Mouse (Mus musculus): ENCODE measurements at regions not wholly inside any gene's neighbourhood (a gene's known extent, or its start where the extent isn't known, plus 50 kb on each side); places are given as distances from the start of the nearest gene placed in this dataset.

DNA sequence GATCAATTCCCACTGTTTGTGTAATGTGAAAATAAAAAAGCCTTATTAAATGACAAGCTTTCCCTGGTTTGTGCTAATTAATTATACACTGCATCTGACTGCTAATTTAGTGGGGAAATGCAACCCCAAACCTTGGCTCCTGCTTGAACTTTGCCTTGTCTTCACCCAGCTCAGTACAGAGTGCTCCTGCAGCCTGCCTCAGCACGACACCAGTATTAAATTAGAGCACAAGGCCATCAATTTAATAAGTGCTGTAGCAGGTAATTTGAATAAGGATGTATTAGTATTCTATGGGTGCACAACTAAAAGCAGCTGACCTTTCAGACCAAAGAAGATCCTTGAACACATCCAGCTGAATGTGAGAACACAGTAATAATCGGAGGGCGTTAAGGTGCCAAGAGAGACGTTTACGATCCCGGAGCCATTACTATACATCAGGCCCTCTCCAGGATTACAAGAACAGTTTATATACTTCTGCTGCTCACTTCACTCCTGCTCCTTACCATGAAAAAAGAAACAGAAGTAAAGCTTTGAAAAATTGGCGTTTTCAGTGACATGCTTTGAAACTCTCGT, 230.1 kb upstream of the Arrdc3 start:
- dilution Hi-C loops (cut with MboI; ENCODE audit: extremely low pct_ligation_motif_present, extremely low pct_unique_long_range_greater_than_20kb, low sequenced_read_pairs) (no loop called here), in situ Hi-C loops (cut with MboI; ENCODE audit: low pct_ligation_motif_present, low pct_unique_long_range_greater_than_20kb, low sequenced_read_pairs) (no loop called here)
- no peaks in the 10 kb centered on the region for H3K27me3 ChIP-seq (replicated peaks)

GRCm38 (mm10) chr13:80666186-80666713, 216.9 kb upstream of the Arrdc3 start:
- TF ChIP-seq UBTF (IDR thresholded peaks at IDR 0.05; ENCODE audit: low read depth, low read length) = no peak
- no peak for TF ChIP-seq MXI1 (IDR thresholded peaks at IDR 0.05; ENCODE audit: low read depth, low read length)
- TF ChIP-seq RCOR1 (conservative IDR thresholded peaks at IDR 0.05; ENCODE audit: low read depth, low read length) = no peak
- TF ChIP-seq EP300 (IDR thresholded peaks at IDR 0.05; ENCODE audit: low read length) = no peak
- TF ChIP-seq RAD21 (IDR thresholded peaks at IDR 0.05; ENCODE audit: low read depth, low read length) = no peak
- no peak for TF ChIP-seq USF2 (conservative IDR thresholded peaks at IDR 0.05; ENCODE audit: low read depth, low read length)
- TF ChIP-seq CHD1 (IDR thresholded peaks at IDR 0.05; ENCODE audit: low read depth, low read length) = no peak
- TF ChIP-seq ELF1 (IDR thresholded peaks at IDR 0.05; ENCODE audit: low read depth, low read length) = no peak
- no peak for TF ChIP-seq POLR2AphosphoS2 (IDR thresholded peaks at IDR 0.05; ENCODE audit: low read depth, low read length)
- TF ChIP-seq PAX5 (IDR thresholded peaks at IDR 0.05; ENCODE audit: low read length) = no peak
- TF ChIP-seq TBP (conservative IDR thresholded peaks at IDR 0.05; ENCODE audit: low read depth, low read length) = no peak
- no peak for TF ChIP-seq MYC (IDR thresholded peaks at IDR 0.05; ENCODE audit: low read depth, low read length)
- no peak for TF ChIP-seq CTCF (conservative IDR thresholded peaks at IDR 0.05 in 1 of 2, IDR thresholded peaks at IDR 0.05 in 1 of 2; ENCODE audit: low read depth in 2 of 2, low read length in 2 of 2)
- TF ChIP-seq MEF2A (IDR thresholded peaks at IDR 0.05; ENCODE audit: borderline replicate concordance, low read depth, low read length) = no peak
- dilution Hi-C loops (cut with MboI; ENCODE audit: extremely low pct_ligation_motif_present, extremely low pct_unique_long_range_greater_than_20kb, low sequenced_read_pairs) = no loop called here
- no peak overlapping the region for H3K9ac ChIP-seq (ENCODE audit: insufficient read depth, low read depth)

More for the DNA sequence above, 230.1 kb upstream of the Arrdc3 start:
- Histone ChIP-seq H3K4me1 (ENCODE audit: control insufficient read depth in 1 of 2, insufficient read depth in 2 of 2) (no peaks in the 10 kb centered on the region), H3K27ac (ENCODE audit: insufficient read depth, low read depth) (no peak overlapping the region), H3K9me3 (replicated peaks; ENCODE audit: low read length) (no peaks in the 10 kb centered on the region), H3K9ac (ENCODE audit: insufficient read depth, low read depth) (no peak overlapping the region), H3K4me2 (ENCODE audit: insufficient read depth, low read depth, poor library complexity, severe bottlenecking) (no peak overlapping the region), H3K36me3 (replicated peaks in 1 of 2; ENCODE audit: control insufficient read depth in 1 of 2, insufficient read depth in 1 of 2, low read length in 1 of 2) (no peaks in the 10 kb centered on the region), H3K79me2 (replicated peaks; ENCODE audit: control insufficient read depth, extremely low read depth, insufficient read depth, poor library complexity, severe bottlenecking) (no peaks in the 10 kb centered on the region), H3K4me3 (replicated peaks in 1 of 3; ENCODE audit: low read depth in 2 of 3, low read length in 2 of 3, poor library complexity in 1 of 3) (no peak overlapping the region)
- no peak for TF ChIP-seq ZMIZ1 (IDR thresholded peaks at IDR 0.05; ENCODE audit: low read depth, low read length)
- TF ChIP-seq ZNF384 (IDR thresholded peaks at IDR 0.05; ENCODE audit: low read depth, low read length) = no peak
- no peak for TF ChIP-seq MYC (IDR thresholded peaks at IDR 0.05; ENCODE audit: low read depth, low read length)
- no peak for TF ChIP-seq NRF1 (IDR thresholded peaks at IDR 0.05; ENCODE audit: low read depth, low read length)
- TF ChIP-seq BHLHE40 (IDR thresholded peaks at IDR 0.05; ENCODE audit: low read depth, low read length) = no peak
- no peak for TF ChIP-seq CHD2 (IDR thresholded peaks at IDR 0.05; ENCODE audit: low read length)
- no peak for TF ChIP-seq USF1 (IDR thresholded peaks at IDR 0.05; ENCODE audit: low read depth, low read length)
- TF ChIP-seq RAD21 (IDR thresholded peaks at IDR 0.05; ENCODE audit: low read depth, low read length) = no peak
- no peak for TF ChIP-seq EP300 (IDR thresholded peaks at IDR 0.05; ENCODE audit: low read length)
- TF ChIP-seq POLR2A (IDR thresholded peaks at IDR 0.05; ENCODE audit: low read depth, low read length) = no peak
- no peak for TF ChIP-seq MAX (IDR thresholded peaks at IDR 0.05; ENCODE audit: low read length)
- no peak for TF ChIP-seq GABPA (IDR thresholded peaks at IDR 0.05; ENCODE audit: insufficient replicate concordance, low read depth, low read length)
- no peak for TF ChIP-seq ETS1 (conservative IDR thresholded peaks at IDR 0.05; ENCODE audit: low read depth, low read length)
- no peak for DNase-seq (ENCODE audit: extremely low read depth)

More at GRCm38 (mm10) chr13:80666186-80666713, 216.9 kb upstream of the Arrdc3 start:
- Histone ChIP-seq H3K4me1 (ENCODE audit: control insufficient read depth in 1 of 2, insufficient read depth in 2 of 2) (no peaks in the 10 kb centered on the region), H3K36me3 (replicated peaks in 1 of 2; ENCODE audit: control insufficient read depth in 1 of 2, insufficient read depth in 1 of 2, low read length in 1 of 2) (no peaks in the 10 kb centered on the region), H3K27ac (ENCODE audit: insufficient read depth, low read depth) (no peak overlapping the region), H3K4me2 (ENCODE audit: insufficient read depth, low read depth, poor library complexity, severe bottlenecking) (no peak overlapping the region), H3K79me2 (replicated peaks; ENCODE audit: control insufficient read depth, extremely low read depth, insufficient read depth, poor library complexity, severe bottlenecking) (no peaks in the 10 kb centered on the region), H3K9me3 (replicated peaks; ENCODE audit: low read length) (no peaks in the 10 kb centered on the region), H3K27me3 (replicated peaks) (no peaks in the 10 kb centered on the region), H3K4me3 (replicated peaks in 1 of 3; ENCODE audit: low read depth in 2 of 3, low read length in 2 of 3, poor library complexity in 1 of 3) (no peak overlapping the region)
- no peak for DNase-seq (ENCODE audit: extremely low read depth)
- in situ Hi-C loops (cut with MboI; ENCODE audit: low pct_ligation_motif_present, low pct_unique_long_range_greater_than_20kb, low sequenced_read_pairs) = no loop called here

All from CH12.LX (cell line).